Mouse (Mus musculus) heart, embryonic 12.5 days (tissue): ENCODE results near the gene Stx4a. TPM values are rescaled to one million over a fixed set of nuclear protein-coding genes. Genes with fewer than 3 reads are reported as not detected.

Experiments
- ATAC-seq: fragments of 200-750 bp; cut with Nextera tagmentation; 2 replicates; pipeline ENCODE4 v1.8.0; 2017; ENCODE audit warnings: moderate TSS enrichment, moderate library complexity; ENCODE audit not compliant: insufficient number of reproducible peaks, low FRiP score
- H3K27ac ChIP-seq: fragments of 300-500 bp; sonication (generic); 2 replicates; pipeline ENCODE4 v1.5.1; 2016; ENCODE audit warnings: mild to moderate bottlenecking, moderate library complexity; ENCODE audit not compliant: poor library complexity, severe bottlenecking
- H3K27me3 ChIP-seq: fragments of 300-500 bp; sonication (generic); replicated peaks from 2 replicates; pipeline ENCODE4 v1.6.1; 2016; ENCODE audit warnings: mild to moderate bottlenecking, moderate library complexity
- H3K36me3 ChIP-seq: fragments of 300-500 bp; sonication (generic); 2 replicates; pipeline ENCODE4 v1.6.1; 2016; ENCODE audit warnings: mild to moderate bottlenecking, moderate library complexity
- H3K4me1 ChIP-seq: fragments of 300-500 bp; sonication (generic); replicated peaks from 2 replicates; pipeline ENCODE4 v1.6.1; 2016; ENCODE audit warnings: mild to moderate bottlenecking
- H3K4me2 ChIP-seq: fragments of 300-500 bp; sonication (generic); 2 replicates; pipeline ENCODE4 v1.6.1; 2016; ENCODE audit warnings: mild to moderate bottlenecking, moderate library complexity
- H3K4me3 ChIP-seq: fragments of 300-500 bp; sonication (generic); 2 replicates; pipeline ENCODE4 v1.5.1; 2016; ENCODE audit warnings: mild to moderate bottlenecking
- H3K9ac ChIP-seq: fragments of 300-500 bp; sonication (generic); 2 replicates; pipeline ENCODE4 v1.6.1; 2016; ENCODE audit warnings: mild to moderate bottlenecking, moderate library complexity
- H3K9me3 ChIP-seq: fragments of 300-500 bp; sonication (generic); replicated peaks from 2 replicates; pipeline ENCODE4 v1.6.1; 2016; ENCODE audit warnings: mild to moderate bottlenecking, moderate library complexity
- WGBS: fragments of 180-500 bp; shearing (Covaris S2); methylation state at CpG from one replicate; pipeline ENCODE4 v1.1.7; 2016; 5-methylcytosine and 5-hydroxymethylcytosine counted together
- polyA plus RNA-seq: library from polyadenylated mRNA; unstranded; fragments of >200 nt; fragmentation: Nextera tagmentation; extraction: Ambion mirVana; gene quantifications from 2 replicates; pipeline ENCODE4 v1.2.1, GENCODE M21; 2016

Stx4a gene
- polyA plus RNA-seq, 1 experiment from 2014 or later = 44.7 TPM

DNA sequence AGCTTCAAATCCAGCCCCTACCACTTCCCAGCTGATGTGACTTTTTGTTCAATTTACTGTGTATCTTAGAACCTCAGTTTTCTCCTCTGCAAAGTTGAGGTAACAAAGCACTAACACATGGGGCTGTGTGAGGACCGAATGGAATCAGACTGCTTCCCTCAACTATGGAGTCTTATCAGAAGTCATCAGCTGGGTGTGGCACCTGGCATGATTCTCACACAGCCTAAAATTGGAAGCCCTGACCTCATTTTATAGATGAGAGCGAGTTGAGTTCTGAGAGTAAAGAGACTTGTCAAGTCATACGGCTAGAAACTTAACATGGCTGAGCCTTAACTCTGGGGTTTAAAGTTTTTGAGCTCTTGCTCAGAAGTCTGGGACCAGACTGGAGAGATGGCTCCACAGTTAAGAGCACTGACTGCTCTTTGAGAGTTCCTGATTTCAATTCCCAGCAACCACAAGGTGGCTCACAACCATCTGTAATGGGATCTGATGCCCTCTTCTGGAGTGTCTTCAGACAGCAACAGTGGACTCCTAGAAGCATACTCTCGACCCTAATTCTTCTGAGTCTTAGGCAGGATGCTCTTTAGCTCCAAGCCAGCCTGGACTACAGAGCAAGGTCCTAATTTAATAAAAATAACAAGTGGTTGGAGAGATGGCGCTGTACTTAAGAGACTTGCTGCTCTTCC, 46.2 kb downstream of the Stx4a start:
- Histone ChIP-seq H3K4me1 (peaks cover 17% of the 10 kb centered on the region), H3K27me3 (no peaks in the 10 kb centered on the region), H3K4me2 (no peak overlapping the region), H3K36me3 (peaks cover 49% of the 10 kb centered on the region), H3K4me3 (no peak overlapping the region), H3K9me3 (no peaks in the 10 kb centered on the region), H3K27ac (no peak overlapping the region), H3K9ac (no peak overlapping the region)
- ATAC-seq = no peak
- WGBS = 84% methylated on average over 5 of the region's 5 CpGs

DNA sequence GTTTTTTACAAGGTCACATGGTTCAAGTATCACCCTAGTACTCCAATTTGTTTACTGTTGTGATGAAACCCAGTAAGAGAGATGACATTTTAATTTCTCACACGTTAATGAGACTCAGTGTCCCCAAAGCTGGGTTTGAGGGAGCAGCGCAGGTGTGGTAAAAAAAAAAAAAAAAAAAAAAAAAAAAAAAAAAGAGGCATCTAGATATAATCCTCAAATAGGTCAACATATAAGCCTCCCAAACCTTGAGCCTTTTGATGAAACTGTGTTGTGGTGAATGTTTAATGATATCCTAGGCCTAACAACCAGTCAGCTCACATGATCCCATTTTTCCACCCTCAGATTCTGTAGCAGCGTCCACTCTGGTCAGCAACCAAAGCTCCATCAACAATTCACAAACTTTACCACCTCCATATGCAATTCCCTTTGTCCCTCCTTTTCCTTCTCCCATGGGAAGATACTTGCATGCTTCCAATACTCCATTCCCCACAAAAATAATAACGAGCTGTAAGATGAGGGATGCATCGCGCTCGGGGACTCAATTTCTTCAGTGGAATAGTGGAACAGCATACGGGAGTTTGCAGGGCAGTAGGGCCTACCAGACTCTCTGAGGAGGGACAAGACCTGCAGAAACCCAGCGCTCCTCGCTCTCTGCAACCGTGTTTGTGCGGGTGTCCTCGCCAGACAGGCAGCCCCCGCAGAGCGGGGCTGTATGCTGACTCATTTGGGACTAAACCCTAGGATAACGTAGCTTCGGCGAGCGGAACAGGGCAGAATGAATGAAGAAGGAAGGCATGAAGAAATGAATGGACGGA, 50.9 kb downstream of the Stx4a start:
- peak overlapping the region; percentile 98 for H3K27ac ChIP-seq
- H3K27me3 ChIP-seq = no peaks in the 10 kb centered on the region
- H3K9me3 ChIP-seq = no peaks in the 10 kb centered on the region
- H3K4me2 ChIP-seq = peak overlapping the region; percentile 74
- peak overlapping the region; percentile 97 for H3K9ac ChIP-seq
- peaks cover 34% of the 10 kb centered on the region for H3K36me3 ChIP-seq
- ATAC-seq = no peak
- peak overlapping the region; percentile 94 for H3K4me3 ChIP-seq
- H3K4me1 ChIP-seq = peaks cover 20% of the 10 kb centered on the region
- 6% methylated on average over 20 of the region's 20 CpGs for WGBS

DNA sequence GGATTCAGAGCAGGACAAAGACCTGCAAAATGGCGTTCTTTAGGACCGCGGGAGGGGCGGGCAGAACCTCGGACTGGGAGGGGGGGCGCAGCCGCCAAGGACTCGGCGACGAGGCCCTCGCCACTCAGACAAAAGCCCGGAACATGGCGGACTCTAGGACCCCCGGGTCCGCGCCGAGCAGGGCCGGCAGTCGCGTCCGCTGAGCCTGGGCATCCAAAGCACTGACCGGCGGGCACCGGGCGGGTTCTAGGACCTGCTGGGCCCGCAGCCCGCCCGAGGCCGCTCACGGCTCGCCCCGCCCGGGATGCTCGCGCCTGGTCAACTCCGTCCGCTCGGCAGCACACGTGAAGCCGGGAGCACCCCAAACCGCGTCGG, 51.5 kb downstream of the Stx4a start:
- under 1% methylated on average over 39 of the region's 43 CpGs for WGBS
- Histone ChIP-seq H3K9me3 (no peaks in the 10 kb centered on the region), H3K4me3 (peak overlapping the region; percentile 94), H3K9ac (peak overlapping the region; percentile 97), H3K27ac (peak overlapping the region; percentile 98), H3K27me3 (no peaks in the 10 kb centered on the region), H3K4me1 (peaks cover 20% of the 10 kb centered on the region), H3K4me2 (peak overlapping the region; percentile 74), H3K36me3 (peaks cover 37% of the 10 kb centered on the region)
- peak; percentile 92 for ATAC-seq

DNA sequence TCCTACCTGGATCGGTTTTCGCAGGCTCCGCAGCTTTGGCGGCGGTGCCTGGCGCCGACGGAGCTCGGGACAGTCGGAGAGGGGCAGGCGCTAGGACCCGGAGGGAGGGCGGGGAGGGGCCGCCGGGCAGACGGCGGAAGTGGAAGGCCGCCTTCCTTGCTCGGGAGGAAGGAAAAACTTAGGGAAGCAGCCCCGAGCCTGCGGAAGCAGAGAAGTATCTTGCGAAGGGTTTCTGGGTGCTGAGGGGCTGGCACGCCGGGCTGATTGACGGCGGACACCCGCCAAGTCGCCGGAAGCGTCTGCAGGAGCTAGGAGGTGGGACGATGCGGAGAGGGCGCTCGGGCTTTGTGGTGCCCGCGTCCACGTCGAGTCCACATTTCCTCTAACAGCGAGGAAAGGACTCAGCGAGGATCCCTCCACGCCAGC, 52.0 kb downstream of the Stx4a start, which contains the start of gene Zfp646:
Zfp646 (plus strand) TSS at position 181 of the 426 bp plus-strand sequence.
- H3K27me3 ChIP-seq = no peaks in the 10 kb centered on the region
- peaks cover 39% of the 10 kb centered on the region for H3K36me3 ChIP-seq
- peak within 1 kb of the TSS; percentile 97 for H3K9ac ChIP-seq
- no peaks in the 10 kb centered on the region for H3K9me3 ChIP-seq
- H3K4me3 ChIP-seq = peak within 1 kb of the TSS; percentile 94
- ATAC-seq = peak; percentile 89
- peaks cover 20% of the 10 kb centered on the region for H3K4me1 ChIP-seq
- peak within 1 kb of the TSS; percentile 98 for H3K27ac ChIP-seq
- peak within 1 kb of the TSS; percentile 74 for H3K4me2 ChIP-seq
- under 1% methylated on average over 41 of the region's 41 CpGs for WGBS

DNA sequence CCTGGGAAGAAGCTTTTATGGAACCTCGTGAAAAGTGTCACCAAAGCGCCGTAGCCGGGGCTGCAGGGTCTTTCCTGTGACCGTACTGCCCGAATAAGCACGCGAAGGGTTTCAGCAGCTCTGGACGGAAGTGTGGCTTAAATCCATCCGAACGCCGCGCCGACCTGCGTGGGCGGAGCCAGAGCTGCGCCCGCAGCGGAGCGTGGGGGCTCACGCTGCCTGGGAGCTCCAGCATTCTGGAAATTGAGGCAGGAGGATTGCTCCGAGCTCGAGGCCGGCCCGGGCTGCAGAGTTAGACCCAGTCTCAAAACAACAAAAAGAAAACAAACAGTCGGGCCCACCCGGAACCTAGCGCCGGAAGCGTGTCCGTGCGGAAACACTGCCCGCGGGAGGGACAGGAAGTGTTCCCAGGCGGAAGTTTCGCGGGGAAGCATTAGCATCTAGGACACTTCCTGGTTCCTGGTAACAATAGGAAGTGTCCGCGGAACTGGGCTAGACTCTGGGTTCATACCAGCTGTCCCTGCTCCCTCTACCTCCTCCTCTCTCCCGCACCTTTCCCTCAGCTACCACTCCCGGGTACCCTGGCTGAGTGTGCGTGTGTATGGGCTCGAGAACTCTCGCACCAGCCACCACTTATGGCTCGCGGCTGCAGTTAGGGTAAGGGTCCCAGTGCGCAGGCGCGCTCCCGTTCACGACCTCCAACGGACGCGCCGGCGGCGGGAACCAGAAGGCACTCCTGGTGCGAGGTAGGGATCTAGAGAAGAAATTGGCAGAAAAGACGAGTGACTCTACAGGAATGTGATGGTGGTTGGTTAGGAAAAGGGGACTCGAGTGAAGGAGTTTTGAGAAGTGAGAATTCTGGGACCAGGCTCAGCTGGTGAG, 52.6 kb downstream of the Stx4a start, which contains the start of gene Zfp668:
Zfp668 (minus strand) TSS at position 362 of the 882 bp plus-strand sequence.
- under 1% methylated on average over 60 of the region's 60 CpGs for WGBS
- Histone ChIP-seq H3K9me3 (no peaks in the 10 kb centered on the region), H3K27ac (peak within 1 kb of the TSS; percentile 98), H3K27me3 (no peaks in the 10 kb centered on the region), H3K36me3 (peaks cover 43% of the 10 kb centered on the region), H3K4me2 (peak within 1 kb of the TSS; percentile 74), H3K4me3 (peak within 1 kb of the TSS; percentile 94), H3K9ac (peak within 1 kb of the TSS; percentile 97), H3K4me1 (peaks cover 20% of the 10 kb centered on the region)
- ATAC-seq = peak; percentile 79

DNA sequence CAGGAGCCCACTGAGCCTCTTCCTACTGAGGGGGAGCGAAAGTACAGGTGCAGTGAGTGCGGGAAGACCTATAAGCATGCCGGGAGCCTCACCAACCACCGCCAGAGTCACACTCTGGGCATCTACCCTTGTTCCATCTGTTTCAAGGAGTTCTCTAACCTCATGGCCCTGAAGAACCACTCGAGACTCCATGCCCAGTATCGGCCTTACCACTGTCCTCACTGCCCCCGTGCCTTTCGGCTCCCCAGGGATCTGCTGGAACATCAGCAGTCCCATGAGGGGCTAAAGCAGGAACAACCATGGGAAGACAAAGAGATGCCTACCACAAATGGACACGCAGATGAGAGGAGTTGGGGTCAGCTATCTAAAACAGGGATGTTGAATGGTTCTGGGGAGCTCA, 55.2 kb downstream of the Stx4a start:
- Histone ChIP-seq H3K27ac (no peak overlapping the region), H3K4me1 (peaks cover 33% of the 10 kb centered on the region), H3K36me3 (peaks cover 61% of the 10 kb centered on the region), H3K9ac (no peak overlapping the region), H3K4me3 (no peak overlapping the region), H3K9me3 (no peaks in the 10 kb centered on the region), H3K27me3 (no peaks in the 10 kb centered on the region), H3K4me2 (no peak overlapping the region)
- no peak for ATAC-seq
- 95% methylated on average over 9 of the region's 9 CpGs for WGBS

DNA sequence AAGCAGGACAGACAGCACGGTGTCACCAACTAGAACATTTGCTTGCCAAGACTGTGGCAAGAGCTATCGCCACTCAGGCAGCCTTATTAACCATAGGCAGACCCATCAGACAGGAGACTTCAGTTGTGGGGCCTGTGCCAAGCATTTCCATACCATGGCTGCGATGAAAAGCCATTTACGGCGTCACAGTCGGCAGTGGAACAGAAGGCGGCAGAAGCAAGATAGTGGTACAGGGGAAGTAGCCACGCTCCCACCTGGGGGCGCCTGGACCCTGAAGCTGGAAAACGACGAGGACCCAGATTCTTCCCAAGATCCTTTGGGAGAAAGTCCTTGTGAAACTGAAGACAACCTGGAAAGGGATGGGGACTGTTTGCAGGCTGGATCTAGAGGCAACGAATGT, 56.3 kb downstream of the Stx4a start:
- Histone ChIP-seq H3K4me2 (no peak overlapping the region), H3K9ac (no peak overlapping the region), H3K4me1 (peaks cover 37% of the 10 kb centered on the region), H3K27ac (no peak overlapping the region), H3K9me3 (no peaks in the 10 kb centered on the region), H3K4me3 (no peak overlapping the region), H3K36me3 (peaks cover 72% of the 10 kb centered on the region), H3K27me3 (no peaks in the 10 kb centered on the region)
- 81% methylated on average over 12 of the region's 12 CpGs for WGBS
- no peak for ATAC-seq

DNA sequence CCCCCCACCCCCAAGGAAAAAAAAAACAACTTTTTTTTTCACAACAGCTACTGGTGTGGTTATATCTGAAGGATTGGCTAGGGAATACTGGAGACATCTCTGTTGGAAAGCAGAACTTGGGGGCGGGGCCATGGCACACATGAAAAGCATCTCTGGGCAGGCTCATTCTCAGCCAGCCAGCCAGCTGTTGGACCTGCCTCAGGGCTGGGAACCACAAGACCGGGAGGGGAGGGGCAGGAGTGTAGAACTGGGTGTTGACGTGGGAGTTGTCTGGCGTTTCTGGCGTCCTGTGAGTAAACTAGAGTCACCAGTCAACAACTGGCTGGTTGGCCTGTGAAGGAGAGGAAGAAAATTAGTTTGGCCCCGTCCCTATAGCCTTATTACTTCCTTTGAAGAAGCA, 61.9 kb downstream of the Stx4a start:
- WGBS = 76% methylated on average over 6 of the region's 6 CpGs
- H3K4me3 ChIP-seq = no peak overlapping the region; the same call in 1 of the 2 replicates
- peaks cover 97% of the 10 kb centered on the region for H3K36me3 ChIP-seq
- H3K4me2 ChIP-seq = no peak overlapping the region
- no peak for ATAC-seq
- H3K4me1 ChIP-seq = peaks cover 45% of the 10 kb centered on the region
- no peaks in the 10 kb centered on the region for H3K9me3 ChIP-seq
- H3K9ac ChIP-seq = no peak overlapping the region
- no peaks in the 10 kb centered on the region for H3K27me3 ChIP-seq
- no peak overlapping the region for H3K27ac ChIP-seq

DNA sequence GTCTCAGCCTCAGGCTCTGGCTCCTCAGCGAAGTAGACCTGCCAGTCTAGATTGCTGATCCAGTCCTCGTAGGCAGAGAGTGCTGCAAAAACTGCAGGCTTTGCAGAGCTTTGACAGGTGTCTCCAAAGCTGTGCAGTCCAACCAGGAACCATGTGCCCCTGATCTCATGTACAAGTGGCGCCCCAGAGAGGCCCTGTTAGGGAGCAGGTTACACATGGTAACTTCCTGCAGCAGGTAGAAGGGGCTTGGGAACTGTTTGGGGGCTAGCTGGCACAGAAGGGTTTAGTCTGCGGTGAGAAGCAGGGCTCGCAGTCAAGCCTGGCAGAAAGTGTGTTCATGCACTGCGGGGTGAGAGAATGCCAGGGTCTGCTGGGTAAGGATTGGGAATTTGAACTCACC, 62.5 kb downstream of the Stx4a start:
- peaks cover 91% of the 10 kb centered on the region for H3K36me3 ChIP-seq

DNA sequence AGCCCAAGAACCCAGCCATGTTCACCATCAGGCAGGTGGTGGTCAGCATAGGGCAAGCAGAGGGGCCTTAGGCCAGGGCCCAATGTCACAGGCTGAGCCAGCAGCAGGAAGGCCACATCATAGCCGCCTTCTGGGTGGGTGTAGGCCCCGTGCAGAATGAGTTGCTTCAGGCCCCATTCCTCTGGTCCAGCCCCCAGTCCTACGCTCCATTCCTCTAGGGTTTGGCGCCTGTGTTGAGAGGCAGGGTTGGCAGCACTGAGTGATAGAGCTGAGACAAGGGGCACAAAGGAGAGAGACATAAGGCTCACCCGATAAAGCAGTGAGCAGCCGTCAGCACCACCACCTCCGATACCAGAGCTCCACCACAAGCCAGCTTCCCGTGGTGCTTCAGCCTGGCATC, 63.1 kb downstream of the Stx4a start:
- no peak overlapping the region for H3K4me3 ChIP-seq
- H3K27me3 ChIP-seq = no peaks in the 10 kb centered on the region
- H3K27ac ChIP-seq = no peak overlapping the region
- WGBS = 84% methylated on average over 8 of the region's 8 CpGs
- H3K4me1 ChIP-seq = peaks cover 45% of the 10 kb centered on the region
- H3K9me3 ChIP-seq = no peaks in the 10 kb centered on the region
- no peak overlapping the region for H3K9ac ChIP-seq
- ATAC-seq = no peak
- H3K4me2 ChIP-seq = no peak overlapping the region
- H3K36me3 ChIP-seq = peaks cover 88% of the 10 kb centered on the region

More for the DNA sequence above, 62.5 kb downstream of the Stx4a start:
- no peaks in the 10 kb centered on the region for H3K27me3 ChIP-seq
- no peaks in the 10 kb centered on the region for H3K9me3 ChIP-seq
- H3K9ac ChIP-seq = no peak overlapping the region
- 91% methylated on average over 6 of the region's 6 CpGs for WGBS
- H3K4me1 ChIP-seq = peaks cover 45% of the 10 kb centered on the region
- no peak overlapping the region for H3K27ac ChIP-seq
- ATAC-seq = no peak
- H3K4me2 ChIP-seq = no peak overlapping the region
- H3K4me3 ChIP-seq = no peak overlapping the region
